In the genomic region with DNA sequence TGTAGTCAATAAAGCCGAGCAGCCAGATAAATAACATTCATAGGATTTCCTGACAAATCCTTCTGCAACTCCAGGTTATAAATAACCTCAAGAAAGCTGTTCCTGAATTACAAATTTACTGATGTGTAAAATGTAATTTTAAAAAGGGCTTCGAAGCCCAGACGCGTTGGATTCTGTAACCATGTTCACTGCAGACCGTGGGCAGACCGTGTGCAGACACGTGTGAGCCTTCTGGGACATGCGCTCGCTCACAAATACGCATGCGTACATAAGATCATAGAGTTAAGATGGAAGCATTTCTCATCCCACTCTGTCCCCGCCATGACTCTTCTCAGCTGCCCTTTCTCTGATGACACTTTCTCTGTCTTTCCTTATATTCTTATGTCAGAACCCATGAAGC, we compare ENCODE assay signal across 33 mouse cellular contexts.
DNase-seq lines count a peak whose midpoint lies in the region; ATAC-seq lines count a peak whose summit lies in the region.
"Had no signal": no experiment of that assay in that cellular context is flagged by ENCODE, and none has a peak within 500 bp of the region (broad histone marks: within the 10 kb centered on the region; RNA-seq: fewer than 3 reads in every experiment).

No protein-coding gene starts in this region.

- intact Hi-C loops in gastrocnemius, postnatal 36 days (cut with DNase I): no loop called here

- no peak overlapping the region for H3K4me3 ChIP-seq in hindbrain, embryonic 12.5 days
- H3K4me3 ChIP-seq: forebrain, embryonic 10.5 days; heart, embryonic 10.5 days; intestine, embryonic 15.5 days; left cerebral cortex, adult 2 months; limb, embryonic 12.5 days; midbrain, embryonic 10.5 days; myocyte; neural tube, embryonic 13.5 days had no signal

- H3K36me3 ChIP-seq in hindbrain, embryonic 12.5 days: no peaks in the 10 kb centered on the region
- H3K36me3 ChIP-seq: forebrain, embryonic 10.5 days; G1E; heart, embryonic 10.5 days; intestine, embryonic 15.5 days; limb, embryonic 12.5 days; midbrain, embryonic 10.5 days; neural tube, embryonic 13.5 days had no signal

- 93% methylated on average over 12 of the region's 12 CpGs for WGBS in hindbrain, embryonic 12.5 days

- no peaks in the 10 kb centered on the region for H3K27me3 ChIP-seq in hindbrain, embryonic 12.5 days
- H3K27me3 ChIP-seq: CH12.LX; intestine, embryonic 15.5 days; limb, embryonic 12.5 days; neural tube, embryonic 13.5 days; Patski had no signal

- H3K9ac ChIP-seq in hindbrain, embryonic 12.5 days: no peak overlapping the region
- H3K9ac ChIP-seq: intestine, embryonic 15.5 days; limb, embryonic 12.5 days; liver, postnatal 0 days; neural tube, embryonic 13.5 days had no signal

- no peaks in the 10 kb centered on the region for H3K4me1 ChIP-seq in hindbrain, embryonic 12.5 days
- H3K4me1 ChIP-seq: forebrain, embryonic 10.5 days; heart, embryonic 10.5 days; intestine, embryonic 15.5 days; midbrain, embryonic 10.5 days; neural tube, embryonic 13.5 days had no signal

- no peak for ATAC-seq in hindbrain, embryonic 12.5 days (ENCODE audit: low FRiP score)
- ATAC-seq: hindbrain, embryonic 16.5 days; intestine, embryonic 15.5 days; liver, postnatal 0 days; midbrain, embryonic 16.5 days; Patski had no signal

- no peak overlapping the region for H3K4me2 ChIP-seq in hindbrain, embryonic 12.5 days (replicated peaks)
- H3K4me2 ChIP-seq: intestine, embryonic 15.5 days; limb, embryonic 12.5 days; liver, embryonic 11.5 days; neural tube, embryonic 13.5 days had no signal

- DNase-seq in layer of hippocampus, adult 11-12 months (ENCODE audit: low spot score): peak; percentile 18
- DNase-seq in layer of hippocampus, postnatal 25 days (ENCODE audit: extremely low spot score in 1 of 2, low spot score in 1 of 2): no peak
- peak; percentile 77 for DNase-seq in brain, adult 2 months (ENCODE audit: low read depth, low spot score)
- peak; percentile 55 to 66 for DNase-seq in frontal cortex, adult 2 months (ENCODE audit: extremely low spot score in 1 of 2, low spot score in 1 of 2)
- peak; percentile 73 to 86 for DNase-seq in right cerebral cortex, postnatal 10 days (ENCODE audit: low spot score in 2 of 2)
- DNase-seq in gastrocnemius, postnatal 36 days: no peak
- DNase-seq in cerebellum, postnatal 14 days: no peak
- DNase-seq: adrenal gland, adult 2 months; B cell, adult 2 months; cerebellum, adult 8-10 months; gastrocnemius, postnatal 25 days; heart, postnatal 4 days; kidney, adult 8-10 months; kidney, postnatal 36 days; liver, postnatal 0 days; lung, postnatal 10 days; retina, postnatal 1 day; thymus, postnatal 14 days had no signal

- no peak overlapping the region for H3K27ac ChIP-seq in hindbrain, embryonic 12.5 days
- H3K27ac ChIP-seq: forebrain, embryonic 10.5 days; heart, embryonic 10.5 days; intestine, embryonic 15.5 days; left cerebral cortex, adult 2 months; midbrain, embryonic 10.5 days; neural tube, embryonic 13.5 days had no signal

- 0 out of 2 replicates have a peak, but pooled peaks cover under 1% of the 10 kb centered on the region for H3K9me3 ChIP-seq in hindbrain, embryonic 12.5 days (replicated peaks)
- H3K9me3 ChIP-seq: forebrain, embryonic 10.5 days; G1E; heart, embryonic 10.5 days; intestine, embryonic 15.5 days; limb, embryonic 12.5 days; midbrain, embryonic 10.5 days; neural tube, embryonic 13.5 days had no signal

Comparison
In these comparisons a context has a peak if more than half of its experiments do, and no peak if none do; other contexts are left out.
1. DNase-seq: peak in layer of hippocampus, adult 11-12 months (single experiment), brain, adult 2 months (single experiment), frontal cortex, adult 2 months (2 of 2) and right cerebral cortex, postnatal 10 days (2 of 2); none in layer of hippocampus, postnatal 25 days (0 of 2), gastrocnemius, postnatal 36 days (0 of 2) and cerebellum, postnatal 14 days (0 of 2).